Mouse (Mus musculus): ENCODE measurements around the gene Gm6096.

DNA sequence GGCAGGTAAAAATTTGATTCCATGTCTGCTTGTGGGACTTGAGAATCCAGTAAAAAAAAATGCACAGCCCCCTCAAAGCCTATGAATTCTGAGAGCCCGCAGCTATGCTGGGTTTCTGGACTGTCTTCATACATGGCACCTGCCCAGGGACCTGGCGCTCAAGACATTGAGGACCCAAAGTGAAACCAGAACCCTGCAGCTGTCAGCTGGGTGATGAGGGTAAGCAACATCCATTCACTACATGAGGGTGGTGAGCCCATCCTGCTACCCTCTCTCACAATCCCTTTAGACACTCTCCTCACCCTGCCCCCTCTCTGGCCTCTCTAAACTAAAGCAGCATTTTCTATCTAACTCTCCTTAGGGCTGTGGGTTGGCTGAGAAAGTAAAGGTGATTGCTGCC, 26.8 kb downstream of the Gm6096 start:
- TF ChIP-seq CTCF (IDR thresholded peaks at IDR 0.05; ENCODE audit: extremely low read depth, insufficient read depth, low read length) (no peak), POLR2A (IDR thresholded peaks at IDR 0.05; ENCODE audit: extremely low read depth, insufficient read depth, low read length) (no peak)

Measured in cortical plate, adult 2 months (tissue).